Mouse (Mus musculus) erythroblast, embryonic 14.5 days (primary cell): ENCODE measurements around the gene Ddx3x.

Experiments used
- GATA1 ChIP-seq: IDR thresholded peaks from 2 replicates; pipeline ENCODE4 v1.6.1; 2012; ENCODE audit warnings: low read length, inconsistent platforms, mixed read lengths
- TAL1 ChIP-seq: IDR thresholded peaks from 3 replicates; pipeline ENCODE4 v1.6.1; 2012; ENCODE audit warnings: low read length, inconsistent platforms, mixed read lengths

GRCm38 (mm10) chrX:13280409-13281328 is at the start of gene Ddx3x:
- TF ChIP-seq GATA1, result no peak
- TF ChIP-seq TAL1, result no peak
